Mouse (Mus musculus) liver, embryonic 18 days (tissue): ENCODE measurements around the gene Gm10192. TPM values are rescaled to one million over a fixed set of nuclear protein-coding genes. Genes with fewer than 3 reads are reported as not detected.

Experiments used
- polyA plus RNA-seq: library from polyadenylated mRNA; depleted of rRNA; stranded (reverse); fragments of >200 nt; gene quantifications from 2 replicates; pipeline ENCODE4 v1.2.3, GENCODE M21; 2012; rRNA removed

The Gm10192 gene
- polyA plus RNA-seq = not detected in 2 replicates

DNA sequence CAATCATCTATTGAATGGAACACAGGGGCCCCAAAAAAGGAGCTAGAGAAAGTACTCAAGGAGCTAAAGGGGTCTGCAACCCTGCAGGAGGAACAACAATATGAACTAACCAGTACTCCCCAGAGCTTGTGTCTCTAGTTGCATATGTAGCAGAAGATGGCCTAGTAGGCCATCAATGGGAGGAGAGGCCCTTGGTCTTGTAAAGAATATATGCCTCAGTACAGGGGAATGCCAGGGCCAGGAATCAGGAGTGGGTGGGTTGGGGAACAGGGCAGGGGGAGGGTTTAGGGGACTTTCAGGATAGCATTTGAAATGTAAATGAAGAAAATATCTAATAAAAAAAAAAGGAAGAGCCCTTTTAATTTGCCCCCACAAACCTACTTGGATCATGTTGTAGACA is at the start of gene Gm10192:
TSS of gene Gm10192 (minus strand) at position 101 of the 400 bp plus-strand sequence.

